Mouse (Mus musculus) neural tube, embryonic 15.5 days (tissue): Measurements from ENCODE around the gene Bcar3. TPM values are rescaled to one million over a fixed set of nuclear protein-coding genes. Genes with fewer than 3 reads are reported as not detected.

Experiments used
- ATAC-seq: fragments of 200-750 bp; cut with Nextera tagmentation; 2 replicates; pipeline ENCODE4 v1.8.0; 2017; ENCODE audit warnings: mild to moderate bottlenecking, moderate TSS enrichment, moderate library complexity; ENCODE audit not compliant: low FRiP score
- H3K27ac ChIP-seq: fragments of 300-500 bp; sonication (generic); replicated peaks from 2 replicates; pipeline ENCODE4 v1.5.1; 2015; ENCODE audit warnings: mild to moderate bottlenecking, inconsistent platforms
- H3K27me3 ChIP-seq: fragments of 300-500 bp; sonication (generic); replicated peaks from 2 replicates; pipeline ENCODE4 v1.6.1; 2015; ENCODE audit warnings: inconsistent platforms
- H3K36me3 ChIP-seq: fragments of 300-500 bp; sonication (generic); 2 replicates; pipeline ENCODE4 v1.6.1; 2015; ENCODE audit warnings: inconsistent platforms
- H3K4me1 ChIP-seq: fragments of 300-500 bp; sonication (generic); 2 replicates; pipeline ENCODE4 v1.6.1; 2015; ENCODE audit warnings: inconsistent platforms
- H3K4me2 ChIP-seq: fragments of 300-500 bp; sonication (generic); 2 replicates; pipeline ENCODE4 v1.6.1; 2015; ENCODE audit warnings: inconsistent platforms, mild to moderate bottlenecking, moderate library complexity
- H3K4me3 ChIP-seq: fragments of 300-500 bp; sonication (generic); replicated peaks from 2 replicates; pipeline ENCODE4 v1.5.1; 2015; ENCODE audit warnings: mild to moderate bottlenecking, inconsistent platforms
- H3K9ac ChIP-seq: fragments of 300-500 bp; sonication (generic); replicated peaks from 2 replicates; pipeline ENCODE4 v1.6.1; 2015; ENCODE audit warnings: mild to moderate bottlenecking, inconsistent platforms
- H3K9me3 ChIP-seq: fragments of 300-500 bp; sonication (generic); replicated peaks from 2 replicates; pipeline ENCODE4 v1.6.1; 2016; ENCODE audit warnings: inconsistent platforms
- WGBS: fragments of 180-500 bp; shearing (Covaris S2); methylation state at CpG from one replicate; pipeline ENCODE4 v1.1.7; 2015; ENCODE audit warnings: mixed read lengths; 5-methylcytosine and 5-hydroxymethylcytosine counted together
- polyA plus RNA-seq: library from polyadenylated mRNA; unstranded; fragments of >200 nt; fragmentation: Nextera tagmentation; extraction: Ambion mirVana; gene quantifications from 2 replicates; pipeline ENCODE4 v1.2.1, GENCODE M21; 2015

Bcar3 gene
- polyA plus RNA-seq, 1 experiment from 2014 or later, result 5.5 TPM

DNA sequence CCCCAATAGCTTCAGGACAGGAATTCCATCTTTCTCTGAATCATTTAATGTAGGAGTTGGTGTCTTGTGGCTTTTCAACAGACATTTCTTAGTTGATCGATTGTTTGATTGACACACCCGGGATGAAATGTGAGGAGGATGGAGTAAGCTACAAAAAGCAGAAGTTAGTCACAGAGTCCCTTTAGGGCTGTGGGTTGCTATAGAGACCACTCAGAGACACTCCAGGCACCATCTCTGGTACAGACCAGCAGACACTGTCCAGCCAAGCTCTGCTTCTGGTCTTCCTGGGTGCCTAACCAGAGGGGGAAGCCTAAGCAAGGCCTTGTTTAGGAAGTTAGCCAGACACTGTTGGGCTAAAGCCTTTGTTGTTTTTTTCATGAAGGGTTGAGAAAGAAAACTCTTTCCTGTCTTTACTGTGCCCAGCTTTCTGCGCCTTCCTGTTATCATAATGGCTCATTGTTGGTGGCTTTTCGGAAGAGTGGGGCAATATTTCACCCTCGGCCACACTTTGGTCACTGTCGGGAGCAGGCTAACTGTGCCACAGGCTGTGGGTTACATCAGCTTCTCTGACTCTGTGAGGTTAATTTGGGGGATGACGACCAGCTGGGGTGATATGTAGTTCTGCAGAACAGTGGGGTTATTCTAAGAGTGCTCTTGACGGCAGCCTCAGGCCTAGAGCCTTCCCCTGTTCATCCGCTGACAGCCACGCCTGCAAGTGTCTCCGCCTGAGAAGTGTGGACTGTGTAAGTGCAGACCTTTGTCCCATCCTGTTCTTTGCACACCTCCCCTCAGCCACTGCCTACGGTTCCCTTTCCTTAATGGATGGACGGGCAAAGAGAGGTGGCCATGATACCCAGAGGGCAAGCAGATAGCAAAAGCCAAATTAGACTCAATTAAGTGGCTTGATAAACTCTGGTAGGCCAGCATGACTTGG lies 46.5 kb downstream of the Bcar3 start:
- Histone ChIP-seq H3K9ac (no peak overlapping the region), H3K4me3 (no peak overlapping the region), H3K4me2 (no peak overlapping the region), H3K9me3 (no peaks in the 10 kb centered on the region), H3K4me1 (peaks cover 4% of the 10 kb centered on the region), H3K27ac (no peak overlapping the region), H3K27me3 (no peaks in the 10 kb centered on the region), H3K36me3 (no peaks in the 10 kb centered on the region)
- ATAC-seq, result no peak
- 66% methylated on average over 13 of the region's 13 CpGs for WGBS

DNA sequence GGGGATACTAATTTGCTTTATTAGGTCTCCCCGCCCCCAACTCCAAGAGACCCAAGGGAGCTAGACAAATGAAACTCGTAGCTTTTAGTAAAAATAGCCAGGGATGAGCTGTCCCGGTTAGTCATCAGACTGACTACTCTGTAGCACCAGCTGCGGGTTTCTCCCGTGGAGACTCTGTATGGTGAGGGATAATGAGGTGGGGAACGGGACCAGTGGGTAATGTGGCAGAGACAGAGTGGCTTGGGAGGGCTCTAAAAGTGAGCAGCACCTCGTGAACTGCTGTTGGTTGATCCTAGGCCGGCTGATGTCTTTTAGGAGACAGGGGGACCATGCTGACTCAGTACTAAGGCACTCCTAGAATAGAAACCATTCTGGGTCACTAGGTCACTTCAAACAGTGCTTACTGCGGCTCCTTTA lies 49.5 kb downstream of the Bcar3 start:
- H3K27me3 ChIP-seq, result no peaks in the 10 kb centered on the region
- ATAC-seq, result no peak
- no peaks in the 10 kb centered on the region for H3K36me3 ChIP-seq
- no peak overlapping the region for H3K27ac ChIP-seq
- no peak overlapping the region for H3K9ac ChIP-seq
- H3K9me3 ChIP-seq, result no peaks in the 10 kb centered on the region
- no peak overlapping the region for H3K4me2 ChIP-seq
- H3K4me3 ChIP-seq, result no peak overlapping the region
- WGBS, result 44% methylated on average over 9 of the region's 9 CpGs
- peaks cover 4% of the 10 kb centered on the region for H3K4me1 ChIP-seq

DNA sequence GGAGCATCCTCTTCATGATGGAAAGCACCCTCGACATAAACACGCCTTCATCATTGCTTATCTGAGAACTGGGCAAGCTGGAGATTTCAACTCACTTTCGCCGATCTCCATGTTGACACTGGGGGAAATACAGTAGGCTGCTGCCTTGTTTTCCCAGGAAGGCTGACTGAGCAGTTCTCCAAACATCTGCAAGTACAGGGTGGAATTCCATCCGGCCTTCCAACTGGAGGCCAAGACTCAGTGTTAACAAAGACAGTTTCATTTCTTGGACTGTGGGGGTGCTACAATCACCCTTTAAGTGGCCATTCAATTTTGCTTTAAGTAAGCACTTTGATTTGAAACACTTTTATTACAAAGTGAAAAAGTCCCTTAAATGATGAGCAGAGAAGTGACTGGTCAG lies 50.4 kb downstream of the Bcar3 start:
- H3K4me1 ChIP-seq, result peaks cover 4% of the 10 kb centered on the region
- H3K4me3 ChIP-seq, result no peak overlapping the region
- H3K27ac ChIP-seq, result no peak overlapping the region
- no peak overlapping the region for H3K4me2 ChIP-seq
- no peak overlapping the region for H3K9ac ChIP-seq
- ATAC-seq, result no peak
- H3K36me3 ChIP-seq, result no peaks in the 10 kb centered on the region
- no peaks in the 10 kb centered on the region for H3K27me3 ChIP-seq
- H3K9me3 ChIP-seq, result no peaks in the 10 kb centered on the region
- 89% methylated on average over 5 of the region's 5 CpGs for WGBS

GRCm38 (mm10) chr3:122345977-122346472 lies 52.1 kb downstream of the Bcar3 start:
- ATAC-seq, result no peak
- H3K4me2 ChIP-seq, result no peak overlapping the region
- no peak overlapping the region for H3K4me3 ChIP-seq
- 83% methylated on average over 1 of the region's 1 CpGs for WGBS
- no peaks in the 10 kb centered on the region for H3K36me3 ChIP-seq
- no peak overlapping the region for H3K9ac ChIP-seq
- H3K27ac ChIP-seq, result no peak overlapping the region
- H3K4me1 ChIP-seq, result peaks cover 4% of the 10 kb centered on the region
- no peaks in the 10 kb centered on the region for H3K9me3 ChIP-seq
- no peaks in the 10 kb centered on the region for H3K27me3 ChIP-seq

GRCm38 (mm10) chr3:122346600-122346999 lies 52.7 kb downstream of the Bcar3 start:
- Histone ChIP-seq H3K4me3 (no peak overlapping the region), H3K9ac (no peak overlapping the region), H3K36me3 (no peaks in the 10 kb centered on the region), H3K27me3 (no peaks in the 10 kb centered on the region), H3K27ac (no peak overlapping the region), H3K4me2 (no peak overlapping the region), H3K9me3 (no peaks in the 10 kb centered on the region), H3K4me1 (peaks cover 4% of the 10 kb centered on the region)
- ATAC-seq, result no peak
- WGBS, result 94% methylated on average over 2 of the region's 2 CpGs

DNA sequence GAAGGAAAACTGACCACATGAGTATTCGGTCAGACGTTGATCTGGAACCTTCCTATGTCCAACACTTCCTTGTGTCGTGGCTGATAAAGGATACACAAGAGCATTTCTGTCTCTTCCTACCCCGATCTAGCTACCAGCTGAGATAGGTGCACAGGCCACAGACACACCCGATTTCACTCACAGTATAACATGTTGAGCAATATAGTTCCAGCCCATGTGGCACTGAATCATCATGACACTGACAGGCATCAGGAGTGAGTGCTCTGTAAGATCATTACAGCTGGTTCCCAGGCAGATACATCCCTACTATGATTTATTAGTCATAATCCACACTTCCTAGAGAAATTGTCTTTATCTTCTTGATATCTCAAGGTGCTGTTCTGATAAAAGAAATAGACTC lies 54.7 kb downstream of the Bcar3 start:
- Histone ChIP-seq H3K9me3 (no peaks in the 10 kb centered on the region), H3K9ac (no peak overlapping the region), H3K27me3 (no peaks in the 10 kb centered on the region), H3K36me3 (no peaks in the 10 kb centered on the region), H3K27ac (no peak overlapping the region), H3K4me3 (no peak overlapping the region), H3K4me2 (no peak overlapping the region), H3K4me1 (0 out of 2 replicates have a peak, but pooled peaks cover under 1% of the 10 kb centered on the region)
- WGBS, result 91% methylated on average over 5 of the region's 5 CpGs
- ATAC-seq, result no peak

GRCm38 (mm10) chr3:122352801-122353200 lies 58.9 kb downstream of the Bcar3 start:
- H3K4me2 ChIP-seq, result no peak overlapping the region
- WGBS, result 78% methylated on average over 3 of the region's 3 CpGs

DNA sequence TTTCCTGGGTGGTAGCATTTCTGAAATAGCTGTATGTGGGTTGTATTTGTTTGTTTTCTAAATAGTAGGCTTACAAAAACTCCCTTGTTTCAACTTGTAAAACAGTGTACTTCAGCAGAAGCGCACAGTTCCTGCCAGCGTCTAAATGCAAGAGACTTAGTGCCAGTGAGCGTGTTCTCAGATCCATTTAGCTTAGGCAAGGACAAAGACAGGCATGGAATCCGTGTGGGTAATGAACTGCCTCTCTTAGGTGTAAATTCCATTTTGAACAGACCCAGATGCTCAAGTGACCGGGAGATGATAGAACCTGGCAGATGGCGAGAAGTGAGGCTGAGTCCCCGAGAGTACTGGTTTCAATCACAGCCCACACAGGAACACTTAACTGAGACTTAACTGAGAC lies 65.5 kb downstream of the Bcar3 start:
- Histone ChIP-seq H3K27me3 (no peaks in the 10 kb centered on the region), H3K4me2 (no peak overlapping the region), H3K36me3 (no peaks in the 10 kb centered on the region), H3K4me3 (no peak overlapping the region), H3K9me3 (no peaks in the 10 kb centered on the region), H3K27ac (no peak overlapping the region), H3K9ac (no peak overlapping the region), H3K4me1 (peaks cover 1% of the 10 kb centered on the region; the same call in 1 of the 2 replicates)
- ATAC-seq, result no peak
- WGBS, result 64% methylated on average over 7 of the region's 7 CpGs

More at GRCm38 (mm10) chr3:122352801-122353200, 58.9 kb downstream of the Bcar3 start:
- Histone ChIP-seq H3K4me3 (no peak overlapping the region), H3K4me1 (no peaks in the 10 kb centered on the region), H3K9me3 (no peaks in the 10 kb centered on the region), H3K36me3 (no peaks in the 10 kb centered on the region), H3K27me3 (no peaks in the 10 kb centered on the region), H3K27ac (no peak overlapping the region), H3K9ac (no peak overlapping the region)
- ATAC-seq, result no peak

DNA sequence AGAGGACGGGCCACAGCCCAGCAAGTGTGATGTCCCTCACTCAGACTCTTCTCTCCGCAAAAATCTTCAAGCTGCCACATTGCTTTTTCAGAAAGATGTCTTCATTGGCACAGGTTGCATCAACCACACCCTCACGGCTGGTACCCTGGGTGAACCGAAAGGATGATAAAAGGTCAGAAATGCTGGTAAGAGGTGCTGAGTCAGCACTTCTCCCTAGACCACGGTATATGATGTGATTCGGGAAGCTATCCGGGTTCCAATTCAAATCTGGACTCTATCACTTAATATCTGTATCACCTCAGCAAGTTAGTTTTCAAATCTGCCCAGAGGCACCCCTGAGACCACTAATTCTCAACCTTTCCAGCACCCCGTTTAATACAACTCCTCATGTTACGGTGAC lies 66.0 kb downstream of the Bcar3 start:
- no peak overlapping the region for H3K4me3 ChIP-seq
- no peaks in the 10 kb centered on the region for H3K36me3 ChIP-seq
- no peaks in the 10 kb centered on the region for H3K27me3 ChIP-seq
- peaks cover 5% of the 10 kb centered on the region for H3K4me1 ChIP-seq
- H3K4me2 ChIP-seq, result no peak overlapping the region
- WGBS, result 92% methylated on average over 9 of the region's 9 CpGs
- H3K9me3 ChIP-seq, result no peaks in the 10 kb centered on the region
- no peak overlapping the region for H3K9ac ChIP-seq
- no peak overlapping the region for H3K27ac ChIP-seq
- ATAC-seq, result no peak

- no peaks in the 10 kb centered on the region for H3K36me3 ChIP-seq
- 48% methylated on average over 5 of the region's 5 CpGs for WGBS
Measured at GRCm38 (mm10) chr3:122360721-122361138, 66.8 kb downstream of the Bcar3 start.

DNA sequence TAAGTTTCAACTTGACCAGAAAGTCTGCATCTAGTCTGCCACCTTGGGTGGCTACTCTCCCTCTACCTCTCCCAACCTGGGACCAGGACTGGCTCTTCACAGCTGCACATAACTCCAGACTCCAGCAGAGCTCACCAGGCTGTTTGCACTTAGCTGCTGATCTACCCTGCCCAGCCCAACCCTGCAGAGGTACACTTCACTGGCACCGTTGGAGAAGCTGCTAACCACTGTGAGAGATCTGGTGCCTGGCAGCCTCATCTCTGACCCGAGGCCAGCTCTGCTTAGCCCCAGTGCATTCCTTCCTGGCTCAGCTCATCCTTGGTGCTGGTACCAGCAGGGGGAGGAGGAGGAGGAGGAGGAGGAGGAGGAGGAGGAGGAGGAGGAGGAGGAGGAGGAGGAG lies 68.8 kb downstream of the Bcar3 start:
- 58% methylated on average over 2 of the region's 2 CpGs for WGBS
- Histone ChIP-seq H3K9ac (no peak overlapping the region), H3K27ac (no peak overlapping the region)

More at GRCm38 (mm10) chr3:122360721-122361138, 66.8 kb downstream of the Bcar3 start:
- Histone ChIP-seq H3K27me3 (no peaks in the 10 kb centered on the region), H3K9ac (no peak overlapping the region), H3K9me3 (no peaks in the 10 kb centered on the region), H3K4me1 (peaks cover 12% of the 10 kb centered on the region), H3K27ac (no peak overlapping the region), H3K4me2 (no peak overlapping the region), H3K4me3 (no peak overlapping the region)
- ATAC-seq, result no peak

DNA sequence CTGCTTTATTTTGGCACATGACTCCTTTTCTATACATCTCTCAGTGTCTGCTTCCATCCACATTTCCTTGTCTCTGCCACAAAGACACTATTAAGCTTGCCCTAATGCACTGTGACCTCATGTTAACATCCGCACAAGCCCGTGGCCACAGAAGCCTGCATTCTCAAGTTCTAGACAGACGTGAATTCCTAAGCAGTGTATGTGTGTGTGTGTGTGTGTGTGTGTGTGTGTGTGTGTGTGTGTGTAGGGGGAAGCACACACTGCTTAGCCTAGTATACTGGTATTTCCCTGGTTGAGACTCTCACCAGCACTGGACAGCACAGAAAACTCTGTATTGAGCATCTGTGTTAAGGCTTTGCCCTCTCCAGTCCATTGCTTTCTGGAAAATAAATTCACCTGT lies 70.6 kb downstream of the Bcar3 start:
- H3K4me1 ChIP-seq, result peaks cover 12% of the 10 kb centered on the region
- WGBS, result 16% methylated on average over 3 of the region's 3 CpGs
- H3K9me3 ChIP-seq, result no peaks in the 10 kb centered on the region
- H3K9ac ChIP-seq, result no peak overlapping the region
- ATAC-seq, result no peak
- H3K27me3 ChIP-seq, result no peaks in the 10 kb centered on the region
- H3K4me2 ChIP-seq, result no peak overlapping the region
- H3K4me3 ChIP-seq, result no peak overlapping the region
- no peaks in the 10 kb centered on the region for H3K36me3 ChIP-seq
- H3K27ac ChIP-seq, result no peak overlapping the region

More for the DNA sequence above, 68.8 kb downstream of the Bcar3 start:
- Histone ChIP-seq H3K36me3 (no peaks in the 10 kb centered on the region), H3K4me3 (no peak overlapping the region), H3K4me1 (peaks cover 12% of the 10 kb centered on the region), H3K4me2 (no peak overlapping the region), H3K9me3 (no peaks in the 10 kb centered on the region), H3K27me3 (no peaks in the 10 kb centered on the region)
- no peak for ATAC-seq
